Mouse (Mus musculus): ENCODE measurements around the gene Rims3. TPM values are rescaled to one million over a fixed set of nuclear protein-coding genes. Genes with fewer than 3 reads are reported as not detected.
A peak's percentile ranks its signal among the peaks of the same experiment; 100 is the strongest.

Rims3 gene
- polyA plus RNA-seq, 1 experiment from 2014 or later, result 27.0 TPM

DNA sequence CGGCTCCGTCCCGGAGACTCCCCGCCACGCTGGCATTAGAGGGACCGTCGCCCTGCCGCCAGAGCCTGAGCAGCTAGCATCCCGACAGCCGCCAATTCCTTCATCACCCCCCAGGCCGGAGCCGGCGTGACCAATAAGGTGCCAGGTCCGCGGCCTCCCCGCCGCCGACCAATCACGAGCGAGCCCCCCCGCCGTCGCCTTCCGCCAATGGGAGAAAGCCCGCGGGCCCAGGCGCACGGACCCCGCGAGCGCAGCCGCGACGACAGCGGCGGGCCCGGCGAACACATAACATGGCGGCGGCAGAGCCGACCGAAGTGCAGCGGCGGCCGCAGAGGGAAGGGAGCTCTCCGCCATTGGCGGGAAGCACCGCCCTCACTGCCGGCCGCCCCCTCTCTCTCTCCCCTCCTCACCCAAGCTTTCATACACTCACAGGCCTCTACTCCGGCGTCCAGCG, 29.5 kb upstream of the Rims3 start:
- Histone ChIP-seq H3K27me3 (replicated peaks) (no peaks in the 10 kb centered on the region), H3K36me3 (replicated peaks) (no peaks in the 10 kb centered on the region), H3K9ac (peak overlapping the region; percentile 99), H3K9me3 (no peaks in the 10 kb centered on the region), H3K4me1 (peaks cover 29% of the 10 kb centered on the region), H3K27ac (peak overlapping the region; percentile 100), H3K4me2 (peak overlapping the region; percentile 69), H3K4me3 (peak overlapping the region; percentile 81)
- ATAC-seq (replicated peaks), result peak; percentile 96
- WGBS, result under 1% methylated on average over 43 of the region's 53 CpGs

GRCm38 (mm10) chr4:120825577-120826326, 28.9 kb upstream of the Rims3 start:
- Histone ChIP-seq H3K4me2 (peak overlapping the region; percentile 69), H3K36me3 (replicated peaks) (no peaks in the 10 kb centered on the region), H3K27me3 (replicated peaks) (no peaks in the 10 kb centered on the region), H3K4me1 (peaks cover 29% of the 10 kb centered on the region), H3K27ac (peak overlapping the region; percentile 100), H3K9me3 (no peaks in the 10 kb centered on the region), H3K4me3 (peak overlapping the region; percentile 81), H3K9ac (peak overlapping the region; percentile 99)
- under 1% methylated on average over 55 of the region's 55 CpGs for WGBS
- ATAC-seq (replicated peaks), result peak; percentile 97

DNA sequence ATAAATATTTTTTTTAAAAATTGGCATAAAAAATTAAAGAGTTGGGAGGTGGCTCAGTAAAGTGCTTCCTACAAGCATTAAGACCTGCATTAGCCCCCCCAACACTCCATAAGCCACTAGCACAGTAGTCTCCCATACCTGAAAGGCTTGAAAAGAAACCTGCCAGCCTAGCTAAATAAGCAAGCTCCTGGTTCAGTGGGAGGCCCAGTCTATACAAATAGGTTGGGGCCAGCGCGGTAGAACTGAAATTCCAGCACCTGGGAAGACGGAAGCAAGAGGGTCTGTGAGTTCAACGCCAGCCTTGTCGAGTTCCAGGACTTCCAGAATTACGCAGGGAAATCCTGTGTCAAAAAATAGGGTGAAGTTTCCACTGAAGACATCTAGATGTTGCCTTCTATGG, 28.2 kb upstream of the Rims3 start:
- 94% methylated on average over 6 of the region's 6 CpGs for WGBS
- peak overlapping the region; percentile 81; the same call in 1 of the 2 replicates for H3K4me3 ChIP-seq
- no peaks in the 10 kb centered on the region for H3K36me3 ChIP-seq (replicated peaks)
- H3K4me1 ChIP-seq, result peaks cover 27% of the 10 kb centered on the region
- H3K27me3 ChIP-seq (replicated peaks), result no peaks in the 10 kb centered on the region
- H3K4me2 ChIP-seq, result peak overlapping the region; percentile 69
- no peak for ATAC-seq (replicated peaks)
- no peaks in the 10 kb centered on the region for H3K9me3 ChIP-seq
- peak overlapping the region; percentile 100 for H3K27ac ChIP-seq
- no peak overlapping the region for H3K9ac ChIP-seq

DNA sequence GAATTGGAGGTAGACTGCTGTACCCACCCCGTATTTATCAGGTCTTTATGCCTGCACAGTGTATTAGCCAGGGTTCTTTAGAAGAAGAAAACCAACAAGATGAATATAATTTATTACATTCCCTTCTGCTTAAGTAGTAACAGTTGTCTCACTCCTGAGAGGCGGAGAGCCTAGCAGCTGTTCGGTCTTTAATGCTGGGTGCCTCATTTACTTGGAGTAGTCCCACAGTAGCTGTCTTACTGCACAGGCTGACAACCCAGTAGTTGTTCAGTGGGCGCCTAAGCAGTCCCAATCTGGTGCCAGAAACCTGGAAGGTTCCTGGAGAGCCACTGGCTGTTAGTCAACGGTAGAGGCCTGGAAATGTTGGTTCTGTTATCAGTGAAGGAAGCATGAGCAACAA, 23.8 kb upstream of the Rims3 start:
- no peak overlapping the region for H3K4me3 ChIP-seq
- H3K9ac ChIP-seq, result no peak overlapping the region
- no peak for ATAC-seq (replicated peaks)
- no peaks in the 10 kb centered on the region for H3K36me3 ChIP-seq (replicated peaks)
- no peaks in the 10 kb centered on the region for H3K27me3 ChIP-seq (replicated peaks)
- no peaks in the 10 kb centered on the region for H3K9me3 ChIP-seq
- H3K4me2 ChIP-seq, result no peak overlapping the region
- WGBS, result 82% methylated on average over 5 of the region's 5 CpGs
- H3K4me1 ChIP-seq, result 0 out of 2 replicates have a peak, but pooled peaks cover 5% of the 10 kb centered on the region
- no peak overlapping the region for H3K27ac ChIP-seq

- no peak for ATAC-seq (replicated peaks)
- H3K9ac ChIP-seq, result no peak within 1 kb of the TSS
- no peak within 1 kb of the TSS for H3K27ac ChIP-seq
- no peaks in the 10 kb centered on the region for H3K36me3 ChIP-seq (replicated peaks)
- H3K4me2 ChIP-seq, result no peak within 1 kb of the TSS
- H3K27me3 ChIP-seq (replicated peaks), result no peaks in the 10 kb centered on the region
- no peak within 1 kb of the TSS for H3K4me3 ChIP-seq
- H3K9me3 ChIP-seq, result no peaks in the 10 kb centered on the region
- 89% methylated on average over 4 of the region's 4 CpGs for WGBS
- H3K4me1 ChIP-seq, result 0 out of 2 replicates have a peak, but pooled peaks cover under 1% of the 10 kb centered on the region
Observed at GRCm38 (mm10) chr4:120831472-120831871, 23.1 kb upstream of the Rims3 start, which contains the start of gene Nfyc. Gene Nfyc (minus strand): TSS chr4:120831572.

DNA sequence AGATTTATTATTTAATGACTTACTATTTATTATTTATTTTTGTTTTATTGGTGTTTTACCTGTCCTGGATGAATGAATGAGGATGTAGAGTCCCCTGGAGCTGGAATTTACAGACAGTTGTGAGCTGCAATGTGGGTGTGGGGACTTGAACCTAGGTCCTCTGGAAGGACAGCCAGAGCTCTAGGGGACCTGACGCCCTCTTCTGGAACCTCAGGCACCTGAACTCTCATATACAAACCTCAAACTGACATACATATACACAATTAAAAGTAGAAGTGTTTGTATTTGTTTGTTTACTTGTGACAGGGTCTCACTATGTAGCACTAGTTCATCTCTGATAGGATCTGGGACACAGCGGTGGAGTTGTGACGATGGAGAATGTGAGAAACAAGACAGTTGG, 13.3 kb upstream of the Rims3 start:
- Histone ChIP-seq H3K27ac (no peak overlapping the region), H3K36me3 (replicated peaks) (no peaks in the 10 kb centered on the region), H3K9ac (no peak overlapping the region), H3K27me3 (replicated peaks) (no peaks in the 10 kb centered on the region), H3K4me2 (no peak overlapping the region), H3K4me3 (no peak overlapping the region), H3K4me1 (no peaks in the 10 kb centered on the region), H3K9me3 (no peaks in the 10 kb centered on the region)
- no peak for ATAC-seq (replicated peaks)
- 88% methylated on average over 3 of the region's 3 CpGs for WGBS

- Histone ChIP-seq H3K4me1 (no peaks in the 10 kb centered on the region), H3K4me2 (no peak overlapping the region), H3K27ac (no peak overlapping the region), H3K9ac (no peak overlapping the region), H3K36me3 (replicated peaks) (no peaks in the 10 kb centered on the region), H3K27me3 (replicated peaks) (no peaks in the 10 kb centered on the region), H3K9me3 (no peaks in the 10 kb centered on the region), H3K4me3 (no peak overlapping the region)
- 61% methylated on average over 7 of the region's 7 CpGs for WGBS
- ATAC-seq (replicated peaks), result no peak
Observed at GRCm38 (mm10) chr4:120844423-120845082, 10.1 kb upstream of the Rims3 start.

GRCm38 (mm10) chr4:120845098-120845497, 9.5 kb upstream of the Rims3 start:
- Histone ChIP-seq H3K4me2 (no peak overlapping the region), H3K9ac (no peak overlapping the region), H3K36me3 (replicated peaks) (no peaks in the 10 kb centered on the region), H3K4me3 (no peak overlapping the region), H3K9me3 (no peaks in the 10 kb centered on the region), H3K4me1 (no peaks in the 10 kb centered on the region), H3K27ac (no peak overlapping the region), H3K27me3 (replicated peaks) (no peaks in the 10 kb centered on the region)
- WGBS, result 83% methylated on average over 4 of the region's 4 CpGs
- no peak for ATAC-seq (replicated peaks)

DNA sequence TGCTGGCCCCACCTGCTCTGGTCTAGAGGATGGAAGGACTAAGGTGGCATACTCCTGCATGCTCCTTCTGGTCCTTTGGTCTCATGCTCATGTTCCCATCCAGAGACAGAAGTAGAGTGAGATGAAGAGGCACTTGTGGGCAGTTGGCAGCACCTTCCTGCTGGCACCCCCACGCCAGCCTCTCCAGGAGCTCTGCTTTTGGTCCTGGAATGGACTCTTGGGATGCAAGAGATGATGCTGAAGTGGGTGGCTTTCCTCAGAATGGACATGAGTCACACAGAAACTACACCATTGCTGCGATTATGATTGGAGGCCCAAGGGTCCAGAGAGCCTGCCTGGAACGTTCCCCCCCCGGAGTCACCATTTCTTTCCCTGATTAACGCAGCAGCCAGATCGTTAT, 5.7 kb upstream of the Rims3 start:
- Histone ChIP-seq H3K4me1 (no peaks in the 10 kb centered on the region), H3K9ac (no peak overlapping the region), H3K4me2 (no peak overlapping the region), H3K9me3 (no peaks in the 10 kb centered on the region), H3K36me3 (replicated peaks) (no peaks in the 10 kb centered on the region), H3K27ac (no peak overlapping the region), H3K27me3 (replicated peaks) (peaks cover 5% of the 10 kb centered on the region), H3K4me3 (no peak overlapping the region)
- no peak for ATAC-seq (replicated peaks)
- 83% methylated on average over 6 of the region's 6 CpGs for WGBS

- Histone ChIP-seq H3K4me1 (no peaks in the 10 kb centered on the region), H3K9me3 (no peaks in the 10 kb centered on the region), H3K36me3 (replicated peaks) (no peaks in the 10 kb centered on the region), H3K4me2 (no peak overlapping the region), H3K4me3 (no peak overlapping the region), H3K27ac (no peak overlapping the region), H3K9ac (no peak overlapping the region), H3K27me3 (replicated peaks) (peaks cover 5% of the 10 kb centered on the region)
- WGBS, result 72% methylated on average over 11 of the region's 11 CpGs
- ATAC-seq (replicated peaks), result no peak
Observed at GRCm38 (mm10) chr4:120849451-120849850, 5.2 kb upstream of the Rims3 start.

DNA sequence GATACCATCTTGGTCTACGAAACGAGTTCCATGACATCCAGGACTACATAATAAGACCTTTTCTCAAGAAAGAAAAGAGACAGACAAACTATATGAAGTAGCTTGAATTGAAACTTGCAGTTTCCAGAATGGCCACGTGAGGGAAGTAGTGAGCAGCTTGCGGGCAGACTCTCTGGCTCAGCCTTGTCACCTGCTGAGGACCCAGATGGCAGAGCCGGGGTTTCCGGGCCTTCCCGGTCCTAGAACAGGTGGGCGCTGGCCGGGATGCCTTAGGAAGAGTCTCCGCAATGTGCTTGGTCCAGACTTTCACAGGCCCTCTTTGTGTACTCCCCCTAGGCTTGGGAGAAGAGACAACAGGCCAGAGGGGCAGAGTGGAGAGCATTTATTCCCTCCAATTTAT, 3.7 kb upstream of the Rims3 start:
- Histone ChIP-seq H3K4me1 (peaks cover 8% of the 10 kb centered on the region), H3K4me3 (no peak overlapping the region), H3K9me3 (no peaks in the 10 kb centered on the region), H3K4me2 (no peak overlapping the region), H3K27ac (no peak overlapping the region), H3K27me3 (replicated peaks) (peaks cover 5% of the 10 kb centered on the region), H3K36me3 (replicated peaks) (no peaks in the 10 kb centered on the region), H3K9ac (no peak overlapping the region)
- 4% methylated on average over 10 of the region's 10 CpGs for WGBS
- peak; percentile 37; the same call in 1 of the 2 replicates for ATAC-seq (replicated peaks)

DNA sequence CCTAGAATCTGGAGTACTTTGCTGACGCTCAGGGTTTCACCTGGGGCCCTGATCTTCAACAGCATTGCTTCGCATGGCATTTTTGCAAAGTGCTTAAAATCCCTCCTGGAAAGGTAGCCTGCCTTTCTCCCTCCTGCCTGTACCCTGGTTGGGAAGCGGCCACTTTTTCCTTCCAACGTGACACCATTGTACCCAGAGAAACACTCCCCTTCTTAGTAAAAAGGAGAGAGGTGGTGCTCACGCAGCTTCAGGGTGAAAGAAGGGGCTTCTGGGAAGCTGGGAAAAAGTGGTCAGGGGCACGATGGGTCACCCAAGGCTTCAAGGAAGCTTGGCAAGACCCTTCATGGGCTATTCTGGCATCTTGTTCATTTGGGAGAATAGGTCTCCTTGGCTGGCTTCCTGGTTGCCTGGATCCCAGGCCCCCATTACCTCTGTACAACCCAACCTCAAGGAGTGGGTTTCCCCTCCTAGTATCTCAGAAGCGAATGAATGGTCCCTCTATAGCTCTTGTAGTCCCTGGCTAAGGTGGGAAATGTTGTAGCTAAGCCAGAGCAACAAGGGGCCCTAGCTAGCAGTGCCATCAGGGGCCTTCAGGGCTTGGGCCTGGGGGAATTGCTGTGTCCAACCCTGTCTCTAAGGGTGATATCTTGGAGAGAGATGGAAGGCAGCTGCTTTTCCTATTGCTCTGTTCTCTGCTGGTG, 894 bp downstream of the Rims3 start:
- Histone ChIP-seq H3K4me2 (peak overlapping the region; percentile 75), H3K9me3 (no peaks in the 10 kb centered on the region), H3K4me1 (peaks cover 24% of the 10 kb centered on the region), H3K27me3 (replicated peaks) (peaks cover 5% of the 10 kb centered on the region), H3K27ac (no peak overlapping the region; the same call in 1 of the 2 replicates), H3K4me3 (peak overlapping the region; percentile 75), H3K9ac (peak overlapping the region; percentile 69), H3K36me3 (replicated peaks) (no peaks in the 10 kb centered on the region)
- peak; percentile 30 for ATAC-seq (replicated peaks)
- WGBS, result 23% methylated on average over 7 of the region's 7 CpGs
